Mouse (Mus musculus): ENCODE measurements around the gene Rnls. TPM values are rescaled to one million over a fixed set of nuclear protein-coding genes. Genes with fewer than 3 reads are reported as not detected.
A peak's percentile ranks its signal among the peaks of the same experiment; 100 is the strongest.

Gene Rnls
- polyA plus RNA-seq, 1 experiment from 2014 or later, result 7.5 TPM

- H3K4me3 ChIP-seq (ENCODE audit: low read depth, low read length), result no peak overlapping the region
- H3K36me3 ChIP-seq (ENCODE audit: control insufficient read depth, insufficient read depth, low read length), result no peaks in the 10 kb centered on the region
- no peak overlapping the region for H3K4me2 ChIP-seq
- no peak overlapping the region for H3K27ac ChIP-seq (ENCODE audit: low read depth, low read length)
- 86% methylated on average over 7 of the region's 7 CpGs for WGBS
- no peak overlapping the region for H3K9ac ChIP-seq (ENCODE audit: low read length)
- DNase-seq (ENCODE audit: low spot score, missing footprints), result peak; percentile 19
- no peak for ATAC-seq (ENCODE audit: low FRiP score)
- no peaks in the 10 kb centered on the region for H3K9me3 ChIP-seq (ENCODE audit: control insufficient read depth, low read length)
- no peaks in the 10 kb centered on the region for H3K27me3 ChIP-seq (ENCODE audit: control insufficient read depth, insufficient read depth, low read length)
- no peaks in the 10 kb centered on the region for H3K4me1 ChIP-seq (ENCODE audit: control insufficient read depth, insufficient read depth, low read length)
These were observed 278.3 kb downstream of the Rnls start for GRCm38 (mm10) chr19:33113746-33114145.

- WGBS, result 86% methylated on average over 9 of the region's 9 CpGs
- Histone ChIP-seq H3K9me3 (ENCODE audit: control insufficient read depth, low read length) (no peaks in the 10 kb centered on the region), H3K9ac (ENCODE audit: low read length) (no peak overlapping the region), H3K36me3 (ENCODE audit: control insufficient read depth, insufficient read depth, low read length) (no peaks in the 10 kb centered on the region), H3K27ac (ENCODE audit: low read depth, low read length) (no peak overlapping the region), H3K27me3 (ENCODE audit: control insufficient read depth, insufficient read depth, low read length) (no peaks in the 10 kb centered on the region), H3K4me3 (ENCODE audit: low read depth, low read length) (no peak overlapping the region), H3K4me2 (no peak overlapping the region), H3K4me1 (ENCODE audit: control insufficient read depth, insufficient read depth, low read length) (no peaks in the 10 kb centered on the region)
- ATAC-seq (ENCODE audit: low FRiP score) (no peak), DNase-seq (ENCODE audit: low spot score, missing footprints) (peak; percentile 68)
These were observed 281.7 kb downstream of the Rnls start for GRCm38 (mm10) chr19:33110404-33110803.

GRCm38 (mm10) chr19:33109941-33110371, 282.1 kb downstream of the Rnls start:
- ATAC-seq (ENCODE audit: low FRiP score) (peak; percentile 46; the same call in 1 of the 2 replicates), DNase-seq (ENCODE audit: low spot score, missing footprints) (peak; percentile 67)
- WGBS, result 69% methylated on average over 6 of the region's 6 CpGs
- H3K4me1 ChIP-seq (ENCODE audit: control insufficient read depth, insufficient read depth, low read length), result no peaks in the 10 kb centered on the region
- no peak overlapping the region for H3K27ac ChIP-seq (ENCODE audit: low read depth, low read length)
- H3K4me3 ChIP-seq (ENCODE audit: low read depth, low read length), result no peak overlapping the region
- H3K27me3 ChIP-seq (ENCODE audit: control insufficient read depth, insufficient read depth, low read length), result no peaks in the 10 kb centered on the region
- H3K9me3 ChIP-seq (ENCODE audit: control insufficient read depth, low read length), result no peaks in the 10 kb centered on the region
- no peak overlapping the region for H3K4me2 ChIP-seq
- no peaks in the 10 kb centered on the region for H3K36me3 ChIP-seq (ENCODE audit: control insufficient read depth, insufficient read depth, low read length)
- H3K9ac ChIP-seq (ENCODE audit: low read length), result no peak overlapping the region

GRCm38 (mm10) chr19:33109141-33109540, 283.0 kb downstream of the Rnls start:
- no peak overlapping the region for H3K9ac ChIP-seq (ENCODE audit: low read length)
- DNase-seq (ENCODE audit: low spot score, missing footprints), result no peak
- no peak overlapping the region for H3K4me2 ChIP-seq
- H3K36me3 ChIP-seq (ENCODE audit: control insufficient read depth, insufficient read depth, low read length), result no peaks in the 10 kb centered on the region
- no peak for ATAC-seq (ENCODE audit: low FRiP score)
- H3K4me3 ChIP-seq (ENCODE audit: low read depth, low read length), result no peak overlapping the region
- H3K4me1 ChIP-seq (ENCODE audit: control insufficient read depth, insufficient read depth, low read length), result no peaks in the 10 kb centered on the region
- no peaks in the 10 kb centered on the region for H3K9me3 ChIP-seq (ENCODE audit: control insufficient read depth, low read length)
- H3K27ac ChIP-seq (ENCODE audit: low read depth, low read length), result no peak overlapping the region
- H3K27me3 ChIP-seq (ENCODE audit: control insufficient read depth, insufficient read depth, low read length), result no peaks in the 10 kb centered on the region
- whole genome bisulfite sequencing, result 85% methylated on average over 7 of the region's 7 CpGs

GRCm38 (mm10) chr19:33103851-33104250, 288.2 kb downstream of the Rnls start:
- no peak overlapping the region for H3K27ac ChIP-seq (ENCODE audit: low read depth, low read length)
- WGBS, result 92% methylated on average over 6 of the region's 6 CpGs
- H3K4me1 ChIP-seq (ENCODE audit: control insufficient read depth, insufficient read depth, low read length), result peaks cover 17% of the 10 kb centered on the region
- no peaks in the 10 kb centered on the region for H3K36me3 ChIP-seq (ENCODE audit: control insufficient read depth, insufficient read depth, low read length)
- no peaks in the 10 kb centered on the region; the same call in 1 of the 2 replicates for H3K27me3 ChIP-seq (ENCODE audit: control insufficient read depth, insufficient read depth, low read length)
- DNase-seq (ENCODE audit: low spot score, missing footprints) (no peak), ATAC-seq (ENCODE audit: low FRiP score) (no peak)
- no peak overlapping the region for H3K4me3 ChIP-seq (ENCODE audit: low read depth, low read length)
- no peaks in the 10 kb centered on the region for H3K9me3 ChIP-seq (ENCODE audit: control insufficient read depth, low read length)
- no peak overlapping the region for H3K4me2 ChIP-seq
- no peak overlapping the region for H3K9ac ChIP-seq (ENCODE audit: low read length)

- no peak overlapping the region for H3K4me2 ChIP-seq
- 86% methylated on average over 7 of the region's 7 CpGs for WGBS
- H3K4me1 ChIP-seq (ENCODE audit: control insufficient read depth, insufficient read depth, low read length), result peaks cover 27% of the 10 kb centered on the region
- ATAC-seq (ENCODE audit: low FRiP score) (no peak), DNase-seq (ENCODE audit: low spot score, missing footprints) (no peak)
- H3K27ac ChIP-seq (ENCODE audit: low read depth, low read length), result no peak overlapping the region
- no peak overlapping the region for H3K9ac ChIP-seq (ENCODE audit: low read length)
- H3K4me3 ChIP-seq (ENCODE audit: low read depth, low read length), result no peak overlapping the region
- no peaks in the 10 kb centered on the region; the same call in 1 of the 2 replicates for H3K27me3 ChIP-seq (ENCODE audit: control insufficient read depth, insufficient read depth, low read length)
- H3K9me3 ChIP-seq (ENCODE audit: control insufficient read depth, low read length), result no peaks in the 10 kb centered on the region
- H3K36me3 ChIP-seq (ENCODE audit: control insufficient read depth, insufficient read depth, low read length), result no peaks in the 10 kb centered on the region
These were observed 289.3 kb downstream of the Rnls start for GRCm38 (mm10) chr19:33102783-33103139.

- 55% methylated on average over 7 of the region's 7 CpGs for WGBS
- DNase-seq (ENCODE audit: low spot score, missing footprints) (no peak), ATAC-seq (ENCODE audit: low FRiP score) (no peak)
- H3K27ac ChIP-seq (ENCODE audit: low read depth, low read length), result no peak overlapping the region
- no peaks in the 10 kb centered on the region; the same call in 1 of the 2 replicates for H3K27me3 ChIP-seq (ENCODE audit: control insufficient read depth, insufficient read depth, low read length)
- no peaks in the 10 kb centered on the region for H3K36me3 ChIP-seq (ENCODE audit: control insufficient read depth, insufficient read depth, low read length)
- H3K4me2 ChIP-seq, result no peak overlapping the region
- no peak overlapping the region for H3K9ac ChIP-seq (ENCODE audit: low read length)
- H3K9me3 ChIP-seq (ENCODE audit: control insufficient read depth, low read length), result no peaks in the 10 kb centered on the region
- peaks cover 27% of the 10 kb centered on the region for H3K4me1 ChIP-seq (ENCODE audit: control insufficient read depth, insufficient read depth, low read length)
- H3K4me3 ChIP-seq (ENCODE audit: low read depth, low read length), result no peak overlapping the region
These were observed 289.9 kb downstream of the Rnls start for GRCm38 (mm10) chr19:33102008-33102782.

GRCm38 (mm10) chr19:33101093-33102007, 290.7 kb downstream of the Rnls start:
- Histone ChIP-seq H3K36me3 (ENCODE audit: control insufficient read depth, insufficient read depth, low read length) (no peaks in the 10 kb centered on the region), H3K9me3 (ENCODE audit: control insufficient read depth, low read length) (no peaks in the 10 kb centered on the region), H3K9ac (ENCODE audit: low read length) (no peak overlapping the region), H3K27me3 (ENCODE audit: control insufficient read depth, insufficient read depth, low read length) (no peaks in the 10 kb centered on the region; the same call in 1 of the 2 replicates), H3K27ac (ENCODE audit: low read depth, low read length) (no peak overlapping the region), H3K4me3 (ENCODE audit: low read depth, low read length) (no peak overlapping the region), H3K4me1 (ENCODE audit: control insufficient read depth, insufficient read depth, low read length) (peaks cover 27% of the 10 kb centered on the region), H3K4me2 (no peak overlapping the region)
- 26% methylated on average over 13 of the region's 13 CpGs for WGBS
- DNase-seq (ENCODE audit: low spot score, missing footprints) (peak; percentile 87), ATAC-seq (ENCODE audit: low FRiP score) (no peak)

- H3K4me3 ChIP-seq (ENCODE audit: low read depth, low read length), result no peak overlapping the region
- H3K4me1 ChIP-seq (ENCODE audit: control insufficient read depth, insufficient read depth, low read length), result peaks cover 27% of the 10 kb centered on the region
- H3K9me3 ChIP-seq (ENCODE audit: control insufficient read depth, low read length), result no peaks in the 10 kb centered on the region
- DNase-seq (ENCODE audit: low spot score, missing footprints), result peak; percentile 84
- no peak overlapping the region for H3K27ac ChIP-seq (ENCODE audit: low read depth, low read length)
- H3K9ac ChIP-seq (ENCODE audit: low read length), result no peak overlapping the region
- ATAC-seq (ENCODE audit: low FRiP score), result no peak
- 75% methylated on average over 3 of the region's 3 CpGs for WGBS
- H3K4me2 ChIP-seq, result no peak overlapping the region
- H3K27me3 ChIP-seq (ENCODE audit: control insufficient read depth, insufficient read depth, low read length), result no peaks in the 10 kb centered on the region; the same call in 1 of the 2 replicates
- no peaks in the 10 kb centered on the region for H3K36me3 ChIP-seq (ENCODE audit: control insufficient read depth, insufficient read depth, low read length)
These were observed 291.5 kb downstream of the Rnls start for GRCm38 (mm10) chr19:33100598-33100997.
